Mouse (Mus musculus): Measurements from ENCODE around the gene Csrp3.

Csrp3 gene

DNA sequence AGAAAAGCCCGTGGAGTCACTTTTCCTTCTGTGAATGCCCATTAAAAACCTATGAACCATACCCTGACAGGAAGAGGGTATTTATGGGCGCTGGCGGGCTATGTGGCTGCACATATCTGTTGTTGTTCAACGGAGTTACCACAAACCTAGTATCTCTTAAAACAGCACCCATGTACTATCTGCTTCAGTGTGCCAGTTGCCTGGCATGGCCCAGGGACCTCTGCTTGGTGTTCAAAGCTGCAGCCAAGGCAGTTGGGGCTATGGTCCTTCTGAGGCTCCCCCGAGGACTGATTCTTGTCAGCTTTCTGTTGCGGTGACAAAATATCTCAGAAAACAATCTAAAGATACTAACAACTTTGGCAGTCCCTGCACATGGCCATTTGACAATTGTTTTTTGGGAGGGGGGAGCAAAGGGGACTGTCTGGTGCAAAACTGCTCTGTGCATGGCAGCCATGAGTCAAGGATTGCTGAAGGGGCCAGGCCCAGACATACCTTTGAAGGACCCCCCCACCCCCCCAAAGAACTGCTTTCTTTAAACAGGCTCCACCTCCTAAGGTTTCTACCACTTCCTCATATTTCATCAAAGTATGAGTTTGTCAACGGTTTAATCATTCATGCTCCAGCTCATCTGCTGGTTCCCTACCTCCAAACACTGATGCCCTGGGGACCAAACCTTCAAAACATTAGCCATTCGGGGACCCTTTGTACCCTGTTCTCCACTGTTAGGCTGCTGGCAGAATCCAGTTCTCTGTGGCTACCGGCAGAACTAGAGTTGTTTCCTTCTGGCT is 17.0 kb upstream of the Csrp3 start:
- DNase-seq = no peak

DNA sequence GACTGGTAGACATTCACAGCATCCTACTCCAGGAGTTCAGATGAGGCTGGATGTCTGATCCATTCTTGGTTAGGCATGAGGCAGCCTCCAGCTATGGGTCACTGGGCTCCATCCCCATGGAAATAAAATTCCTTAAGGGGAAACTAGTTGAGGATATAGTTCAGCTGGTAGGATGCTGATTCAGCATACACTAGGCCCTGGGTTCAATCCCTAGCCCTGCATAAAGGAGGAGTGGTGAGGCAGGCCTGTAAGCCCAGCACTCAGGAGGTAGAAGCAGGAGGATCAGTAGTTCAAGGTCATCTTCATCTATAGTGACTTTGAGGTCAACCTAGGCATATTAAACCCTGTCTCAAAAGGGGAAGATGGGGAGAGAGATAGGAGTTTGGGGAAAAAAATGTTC is 16.4 kb upstream of the Csrp3 start:
- no peak for DNase-seq

GRCm38 (mm10) chr7:48861796-48862195 is 14.0 kb upstream of the Csrp3 start:
- DNase-seq = no peak

- no peak for DNase-seq
Observed at GRCm38 (mm10) chr7:48860948-48861347, 13.1 kb upstream of the Csrp3 start.

GRCm38 (mm10) chr7:48859362-48859761 is 11.5 kb upstream of the Csrp3 start:
- no peak for DNase-seq

- no peak for DNase-seq
Observed at GRCm38 (mm10) chr7:48858257-48858656, 10.4 kb upstream of the Csrp3 start.

- no peak for DNase-seq
Observed at GRCm38 (mm10) chr7:48855461-48855860, 7.6 kb upstream of the Csrp3 start.

GRCm38 (mm10) chr7:48853496-48853895 is 5.7 kb upstream of the Csrp3 start:
- no peak for DNase-seq

DNA sequence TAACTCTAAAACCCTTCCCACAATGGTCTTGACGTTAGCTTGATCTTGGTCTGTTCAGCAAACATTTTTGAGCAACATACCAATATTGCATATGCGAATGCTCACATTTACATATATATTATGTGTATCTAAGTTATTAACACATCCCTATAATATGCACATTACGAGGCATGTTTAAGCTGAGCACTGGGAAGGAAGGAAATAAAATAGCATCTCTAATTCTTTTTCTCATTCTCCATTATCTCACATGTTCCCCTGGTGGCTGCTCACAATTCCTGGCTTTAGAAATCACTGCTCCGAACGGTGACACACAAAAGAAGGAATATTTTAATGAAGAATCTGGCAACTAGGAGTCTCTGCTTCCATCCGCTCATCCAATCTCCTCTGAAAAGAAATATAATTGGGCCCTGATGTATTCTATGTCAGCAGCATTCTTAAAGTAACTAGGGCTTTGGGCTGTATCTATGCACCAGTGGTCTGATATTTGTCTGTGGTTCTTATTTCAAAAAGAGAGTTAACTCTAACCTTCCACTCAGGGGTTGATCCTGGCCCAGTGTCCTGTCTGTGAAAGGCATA is 3.8 kb upstream of the Csrp3 start:
- no peak for DNase-seq

- no peak for DNase-seq
Observed at GRCm38 (mm10) chr7:48846755-48847154, 1.1 kb downstream of the Csrp3 start.

DNA sequence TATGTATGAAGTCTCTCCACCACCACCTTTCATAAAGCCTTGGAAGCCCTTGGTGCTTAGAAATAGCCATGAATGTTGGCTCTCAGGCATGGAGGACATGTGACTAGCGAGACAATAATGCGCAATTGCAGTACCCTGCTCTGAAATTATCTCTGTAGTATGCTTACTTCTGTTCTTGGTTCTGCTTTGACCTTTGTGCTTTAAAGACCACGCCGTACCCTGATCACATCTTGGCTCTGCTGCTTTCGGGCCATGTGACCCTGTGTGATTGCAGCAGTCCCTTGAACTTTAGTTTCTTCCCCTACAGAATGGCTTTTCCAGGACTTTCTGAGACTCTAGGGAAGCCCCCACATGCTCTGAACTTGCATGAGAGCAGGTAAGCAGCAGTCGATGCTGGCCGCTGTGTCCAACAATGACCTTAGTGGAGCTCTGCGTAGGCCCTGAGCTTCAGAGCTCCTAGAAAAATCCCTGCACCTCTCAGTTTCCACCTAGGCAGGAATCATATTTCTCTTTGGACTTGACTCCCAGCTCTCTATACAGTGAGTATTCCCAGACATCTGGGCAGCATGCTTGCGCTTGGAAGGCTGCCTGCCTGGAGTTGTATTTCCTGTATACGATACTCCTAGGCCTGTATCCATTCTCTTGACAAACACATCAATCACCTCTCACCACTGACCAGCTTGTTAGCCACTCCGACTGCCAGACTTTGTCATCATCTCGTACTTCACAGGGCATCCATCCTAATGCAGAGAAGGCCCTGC is 2.4 kb downstream of the Csrp3 start:
- no peak for DNase-seq

DNA sequence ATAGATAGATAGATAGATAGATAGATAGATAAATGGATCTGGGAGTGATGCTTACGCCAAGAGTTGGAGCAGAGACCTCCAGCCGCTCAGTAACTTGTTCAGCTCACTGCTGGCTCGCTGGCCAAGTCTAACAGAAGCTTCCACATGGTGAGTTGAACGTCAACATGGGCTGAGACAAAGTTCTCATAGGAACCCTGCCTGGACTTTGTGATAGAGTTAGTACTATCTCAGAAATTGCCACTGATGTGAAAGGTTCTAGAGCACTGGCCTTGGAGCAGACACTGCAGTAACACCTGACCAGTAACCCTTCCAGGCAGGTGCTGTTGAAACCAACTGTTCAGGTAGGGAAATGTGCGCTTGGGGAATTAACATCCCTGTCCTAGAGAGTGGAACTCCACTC is 4.3 kb downstream of the Csrp3 start:
- no peak for DNase-seq

- no peak for DNase-seq
Observed at GRCm38 (mm10) chr7:48842353-48842752, 5.5 kb downstream of the Csrp3 start.

- no peak for DNase-seq
Observed at GRCm38 (mm10) chr7:48841538-48841937, 6.3 kb downstream of the Csrp3 start.

DNA sequence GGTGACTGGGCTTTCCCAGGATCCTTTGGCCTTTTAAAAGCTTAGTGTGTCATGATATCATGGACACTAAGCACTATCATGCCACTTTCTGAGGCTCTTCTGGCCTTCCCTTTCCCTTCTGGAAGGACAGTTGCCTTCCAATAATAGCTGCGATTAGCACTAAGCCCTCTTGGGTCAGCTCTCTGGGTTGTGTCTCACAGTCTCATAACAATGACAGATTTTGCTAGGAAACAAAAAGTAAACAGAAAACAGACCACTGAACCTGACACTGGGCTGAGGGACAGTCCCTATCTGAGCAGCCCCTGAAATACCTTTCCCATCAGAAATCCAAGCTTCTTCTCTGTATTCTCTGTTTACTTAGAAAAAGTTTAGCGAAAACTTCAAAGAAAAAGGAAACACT is 7.3 kb downstream of the Csrp3 start:
- no peak for DNase-seq

- DNase-seq = no peak
Observed at GRCm38 (mm10) chr7:48838434-48838833, 9.4 kb downstream of the Csrp3 start.

- no peak for DNase-seq
Observed at GRCm38 (mm10) chr7:48836949-48837348, 10.9 kb downstream of the Csrp3 start.

GRCm38 (mm10) chr7:48834989-48835626 is 12.7 kb downstream of the Csrp3 start:
- DNase-seq = no peak

DNA sequence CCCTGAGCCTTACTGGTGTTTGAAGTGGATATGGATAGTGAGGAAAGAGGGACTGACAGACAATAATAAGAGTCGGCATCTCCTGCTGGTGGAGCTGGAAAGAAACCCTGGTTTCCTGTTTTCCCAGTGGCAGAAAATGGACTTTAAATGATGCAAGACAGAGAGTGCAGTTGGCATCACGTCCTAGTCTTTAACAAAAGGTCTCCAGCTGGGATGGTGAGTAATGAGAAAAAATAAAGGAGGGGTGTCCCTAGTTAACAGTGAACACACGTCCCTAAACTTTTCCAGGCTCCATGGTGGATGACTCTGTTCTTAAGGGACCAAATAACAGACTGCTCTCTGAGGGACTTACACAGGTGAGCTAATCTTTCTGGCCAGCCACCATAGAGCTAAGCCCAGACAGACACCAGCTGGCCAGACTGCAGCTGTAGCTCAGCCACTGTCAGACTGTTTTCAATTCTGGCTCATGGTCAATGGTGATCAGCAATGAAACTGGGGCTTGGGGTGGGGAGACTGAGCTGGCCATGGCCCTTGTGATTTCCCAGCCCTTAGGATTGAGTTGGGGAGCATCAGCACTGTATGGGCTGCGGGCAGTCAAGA is 13.4 kb downstream of the Csrp3 start:
- DNase-seq = no peak

DNA sequence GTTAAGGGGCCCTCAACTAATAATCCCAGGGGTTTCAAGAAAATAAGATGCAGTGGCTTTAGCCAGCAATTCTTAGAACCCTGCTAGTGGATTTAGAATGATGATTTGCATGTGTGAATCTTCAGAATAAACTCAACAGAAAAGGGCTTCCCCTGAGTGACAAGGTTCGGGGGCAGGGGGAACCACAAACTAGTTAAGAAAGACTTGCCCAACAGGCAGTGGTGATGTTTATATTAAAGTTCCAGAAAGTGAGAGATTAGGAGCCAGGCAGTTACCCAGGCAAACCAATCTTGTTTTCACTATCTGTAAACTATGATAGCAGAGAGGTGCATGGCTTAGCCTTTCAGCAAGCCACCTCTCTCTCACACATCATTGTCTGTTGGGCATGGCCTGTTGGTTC is 15.1 kb downstream of the Csrp3 start:
- no peak for DNase-seq

GRCm38 (mm10) chr7:48830395-48830794 is 17.4 kb downstream of the Csrp3 start:
- no peak for DNase-seq

GRCm38 (mm10) chr7:48829177-48829910 is 18.5 kb downstream of the Csrp3 start:
- no peak for DNase-seq

Measured in liver (tissue).